Mouse (Mus musculus) myocyte (in vitro differentiated cells): ENCODE data around the gene Kctd2.

Source experiments
- POLR2A ChIP-seq: IDR thresholded peaks from one replicate; pipeline ENCODE4 v1.6.1; 2011; ENCODE audit warnings: low read depth, mild to moderate bottlenecking, control low read depth, moderate library complexity; ENCODE audit not compliant: insufficient read length
- POLR2AphosphoS2 ChIP-seq: IDR thresholded peaks from one replicate; pipeline ENCODE4 v1.6.1; 2011; ENCODE audit warnings: low read depth, control low read depth; ENCODE audit not compliant: insufficient read length

DNA sequence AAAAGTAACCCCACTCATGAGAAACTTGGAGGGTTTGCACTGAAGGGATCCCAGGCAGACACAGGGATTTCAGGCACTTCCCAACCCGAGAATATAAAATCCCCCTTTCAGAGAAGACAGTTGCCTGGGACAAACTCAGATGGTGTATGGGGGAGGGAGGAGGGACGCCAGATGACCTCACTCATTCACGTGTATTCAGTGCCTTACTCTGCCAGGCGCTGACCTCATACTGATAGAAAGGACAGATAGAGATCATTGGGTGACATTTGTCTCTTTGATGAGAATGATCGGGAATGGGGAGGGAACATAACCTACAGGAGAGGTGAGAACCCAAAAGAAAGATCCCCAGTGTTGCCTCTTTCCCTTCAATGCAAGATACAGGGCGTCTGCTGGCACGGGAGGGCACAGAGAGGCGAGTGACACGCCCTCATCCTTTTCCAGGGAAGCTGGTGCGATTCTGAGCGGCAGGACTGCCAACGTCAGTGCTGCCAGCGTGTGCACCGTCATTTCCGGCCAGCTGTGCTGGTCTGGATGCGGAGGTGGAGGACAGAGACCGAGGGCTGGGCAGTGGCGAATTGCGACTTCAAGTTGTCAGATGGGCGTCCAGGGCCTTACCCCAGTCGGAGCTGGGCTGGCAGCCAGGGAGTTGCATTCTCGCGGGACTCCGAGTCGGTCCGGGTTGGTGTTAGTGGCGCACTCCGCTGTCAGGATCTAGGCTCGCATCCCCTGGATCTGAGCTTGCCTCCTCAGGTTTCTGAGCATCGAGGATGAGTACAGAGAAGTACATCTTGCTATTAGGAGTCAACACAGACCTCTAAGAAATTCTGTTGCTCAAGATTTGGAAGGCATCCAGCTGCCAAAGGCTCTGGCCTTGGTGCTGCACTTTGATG is 45.9 kb upstream of the Kctd2 start:
- peak; percentile 85 for TF ChIP-seq POLR2AphosphoS2
- TF ChIP-seq POLR2A = peak; percentile 91
